ENCODE assay signal across 17 mouse cellular contexts in genomic region chr11:106638551-106639355, GRCm38 (mm10). TPM values are rescaled to one million over a fixed set of nuclear protein-coding genes. Genes with fewer than 3 reads are reported as not detected.
DNase-seq lines count a peak whose midpoint lies in the region; ATAC-seq and TF ChIP-seq lines count a peak whose summit lies in the region.
"Had no signal": no experiment of that assay in that cellular context is flagged by ENCODE, and none has a peak within 500 bp of the region (broad histone marks: within the 10 kb centered on the region; RNA-seq: fewer than 3 reads in every experiment).

No protein-coding gene starts in this region.

- H3K27me3 ChIP-seq in heart, embryonic 15.5 days = no peaks in the 10 kb centered on the region
- no peaks in the 10 kb centered on the region for H3K27me3 ChIP-seq in stomach, embryonic 14.5 days (ENCODE audit: control insufficient read depth, insufficient read depth, low read length)
- H3K27me3 ChIP-seq in hindbrain, embryonic 10.5 days (ENCODE audit: insufficient read depth, poor library complexity, severe bottlenecking) = peaks cover 23% of the 10 kb centered on the region
- H3K27me3 ChIP-seq: hindbrain, embryonic 15.5 days; midbrain, embryonic 15.5 days; Patski had no signal

- H3K4me2 ChIP-seq in heart, embryonic 15.5 days = 0 out of 2 replicates have a peak overlapping the region, but pooled peaks have one; percentile 25
- no peak overlapping the region for H3K4me2 ChIP-seq in stomach, embryonic 14.5 days (replicated peaks; ENCODE audit: low read depth, low read length)
- H3K4me2 ChIP-seq: hindbrain, embryonic 15.5 days; midbrain, embryonic 15.5 days had no signal

- ATAC-seq in heart, embryonic 15.5 days (replicated peaks; ENCODE audit: insufficient number of reproducible peaks, insufficient read depth, low FRiP score, low read depth) = no peak
- no peak for ATAC-seq in stomach, embryonic 14.5 days (ENCODE audit: insufficient number of reproducible peaks, insufficient read depth, low FRiP score, low read depth)
- ATAC-seq: midbrain, embryonic 15.5 days; Patski had no signal

- peaks cover 22% of the 10 kb centered on the region for H3K4me1 ChIP-seq in heart, embryonic 15.5 days (replicated peaks)
- H3K4me1 ChIP-seq in stomach, embryonic 14.5 days (ENCODE audit: control insufficient read depth, insufficient read depth, low read length) = peaks cover 12% of the 10 kb centered on the region; the same call in 1 of the 2 replicates
- H3K4me1 ChIP-seq in hindbrain, embryonic 10.5 days (replicated peaks) = peaks cover 33% of the 10 kb centered on the region

- H3K9ac ChIP-seq in heart, embryonic 15.5 days = no peak overlapping the region
- no peak overlapping the region for H3K9ac ChIP-seq in stomach, embryonic 14.5 days (replicated peaks; ENCODE audit: low read depth, low read length)
- H3K9ac ChIP-seq: hindbrain, embryonic 15.5 days; liver, embryonic 14.5 days; midbrain, embryonic 15.5 days had no signal

- TF ChIP-seq POLR2A in brain, embryonic 14.5 days (IDR thresholded peaks at IDR 0.05; ENCODE audit: borderline replicate concordance, extremely low read depth, insufficient read depth, insufficient read length, poor library complexity, severe bottlenecking) = no peak

- no peak for DNase-seq in heart, adult 18-20 months
- peak; percentile 66 for DNase-seq in ES-CJ7 (ENCODE audit: low read depth, low spot score)
- peak; percentile 49 for DNase-seq in brain, embryonic 14.5 days (ENCODE audit: low read depth)
- DNase-seq in adrenal gland, postnatal 36 days = no peak
- no peak for DNase-seq in hindbrain, embryonic 10.5 days (ENCODE audit: low spot score)
- DNase-seq: cerebellum, adult 11-12 months; cerebellum, postnatal 36 days; gastrocnemius, postnatal 14 days; kidney, adult 2 months; thymus, adult 18-20 months had no signal

- no peak overlapping the region for H3K4me3 ChIP-seq in heart, embryonic 15.5 days
- H3K4me3 ChIP-seq in stomach, embryonic 14.5 days (ENCODE audit: low read depth, low read length) = no peak overlapping the region
- H3K4me3 ChIP-seq in hindbrain, embryonic 10.5 days = no peak overlapping the region
- H3K4me3 ChIP-seq: hindbrain, embryonic 15.5 days; midbrain, embryonic 15.5 days had no signal

- H3K9me3 ChIP-seq in heart, embryonic 15.5 days (replicated peaks) = no peaks in the 10 kb centered on the region
- H3K9me3 ChIP-seq in stomach, embryonic 14.5 days (ENCODE audit: control insufficient read depth, low read depth, low read length) = no peaks in the 10 kb centered on the region
- no peaks in the 10 kb centered on the region for H3K9me3 ChIP-seq in hindbrain, embryonic 10.5 days
- H3K9me3 ChIP-seq: hindbrain, embryonic 15.5 days; midbrain, embryonic 15.5 days had no signal

- H3K27ac ChIP-seq in heart, embryonic 15.5 days = peak overlapping the region; percentile 27; the same call in 1 of the 2 replicates
- peak overlapping the region; percentile 71 for H3K27ac ChIP-seq in stomach, embryonic 14.5 days (ENCODE audit: low read length)
- H3K27ac ChIP-seq in hindbrain, embryonic 10.5 days = no peak overlapping the region
- H3K27ac ChIP-seq: hindbrain, embryonic 15.5 days; liver, embryonic 14.5 days; macrophage; midbrain, embryonic 15.5 days had no signal

- no peak for TF ChIP-seq CTCF in brain, embryonic 14.5 days (IDR thresholded peaks at IDR 0.05; ENCODE audit: borderline replicate concordance, extremely low read depth, insufficient read depth, insufficient read length)

- WGBS in heart, embryonic 15.5 days = 49% methylated on average over 9 of the region's 9 CpGs
- WGBS in stomach, embryonic 14.5 days = 45% methylated on average over 9 of the region's 9 CpGs
- 33% methylated on average over 9 of the region's 9 CpGs for WGBS in hindbrain, embryonic 10.5 days

- H3K36me3 ChIP-seq in heart, embryonic 15.5 days = no peaks in the 10 kb centered on the region
- no peaks in the 10 kb centered on the region for H3K36me3 ChIP-seq in stomach, embryonic 14.5 days (ENCODE audit: control insufficient read depth, insufficient read depth, low read length)
- H3K36me3 ChIP-seq in hindbrain, embryonic 10.5 days = no peaks in the 10 kb centered on the region
- H3K36me3 ChIP-seq: hindbrain, embryonic 15.5 days; midbrain, embryonic 15.5 days had no signal

RNA-seq across cellular contexts. Expression of gene Tex2, which starts 25.5 kb away (rescaled TPM):
- polyA plus RNA-seq in heart, embryonic 15.5 days (2015; fragmentation: Nextera tagmentation; extraction: Ambion mirVana) = 12.0 and 12.7 TPM in 2 replicates
- 10 to 100 TPM; 41.5 to 42.0 TPM for total RNA-seq in heart, adult 18-20 months (2021)
- polyA plus RNA-seq in brain, embryonic 14.5 days (2012; rRNA removed) = 18.8 and 34.6 TPM in 2 replicates
- 9.8 and 11.7 TPM in 2 replicates for polyA plus RNA-seq in stomach, embryonic 14.5 days (2014; fragmentation: Nextera tagmentation; extraction: Ambion mirVana)
- total RNA-seq in adrenal gland, postnatal 36 days (2021) = 10 to 100 TPM; 52.3 to 54.4 TPM
- 6.9 and 7.9 TPM in 2 replicates for polyA plus RNA-seq in hindbrain, embryonic 10.5 days (2016; fragmentation: Nextera tagmentation; extraction: Ambion mirVana)

Comparison
In these comparisons a context has a peak if more than half of its experiments do, and no peak if none do; other contexts are left out.
1. DNase-seq: peak in ES-CJ7 (single experiment) and brain, embryonic 14.5 days (single experiment); none in heart, adult 18-20 months (0 of 2), adrenal gland, postnatal 36 days (0 of 2) and hindbrain, embryonic 10.5 days (single experiment).